Mouse (Mus musculus) inflammation-experienced regulatory T-cells (primary cell): ENCODE measurements around the gene Prex1. TPM values are rescaled to one million over a fixed set of nuclear protein-coding genes. Genes with fewer than 3 reads are reported as not detected.

Experiments used
- polyA plus RNA-seq, 2 experiments: library from polyadenylated mRNA; unstranded; fragments of 100-300 nt; shearing (Covaris generic); gene quantifications; one replicate each; pipeline ENCODE4 v1.2.1; 2017

The Prex1 gene
- 100 to 1,000 TPM; 112 to 176 TPM for polyA plus RNA-seq

GRCm38 (mm10) chr2:166713690-166714426 is at the start of gene Prex1:
Gene Prex1, minus strand, starts transcription at chr2:166713832.

Other genes starting within 250 kb of the Prex1 start
- gene Trp53rkb, start 78.7 kb upstream of the Prex1 start, polyA plus RNA-seq = 10 to 100 TPM in 1 of 2 experiments, 1 to 10 TPM in 1; 6.3 to 15.7 TPM
- gene Arfgef2, start 91.8 kb upstream of the Prex1 start, polyA plus RNA-seq = 10 to 100 TPM; 16.0 to 17.9 TPM
- gene Cse1l, start 192.2 kb upstream of the Prex1 start, polyA plus RNA-seq = 10 to 100 TPM; 57.2 to 80.2 TPM